Mouse (Mus musculus): Measurements from ENCODE around the gene Gm43720.

The Gm43720 gene

GRCm38 (mm10) chr5:138262001-138262400, 17.8 kb downstream of the Gm43720 start:
- no peak for DNase-seq (ENCODE audit: low spot score in 2 of 2)

GRCm38 (mm10) chr5:138260834-138261233, 18.9 kb downstream of the Gm43720 start:
- DNase-seq (ENCODE audit: low spot score in 2 of 2) = no peak

GRCm38 (mm10) chr5:138260051-138260450, 19.7 kb downstream of the Gm43720 start:
- no peak for DNase-seq (ENCODE audit: low spot score in 2 of 2)

GRCm38 (mm10) chr5:138258993-138259392, 20.8 kb downstream of the Gm43720 start:
- DNase-seq (ENCODE audit: low spot score in 2 of 2) = no peak

- DNase-seq (ENCODE audit: low spot score in 2 of 2) = no peak
Measured at GRCm38 (mm10) chr5:138258542-138258941, 21.2 kb downstream of the Gm43720 start.

GRCm38 (mm10) chr5:138258078-138258477, 21.7 kb downstream of the Gm43720 start:
- no peak for DNase-seq (ENCODE audit: low spot score in 2 of 2)

- DNase-seq (ENCODE audit: low spot score in 2 of 2) = no peak
Measured at GRCm38 (mm10) chr5:138257585-138257978, 22.2 kb downstream of the Gm43720 start.

GRCm38 (mm10) chr5:138256966-138257584, 22.7 kb downstream of the Gm43720 start:
- DNase-seq (ENCODE audit: low spot score in 2 of 2) = no peak

GRCm38 (mm10) chr5:138256094-138256467, 23.7 kb downstream of the Gm43720 start:
- DNase-seq (ENCODE audit: low spot score in 2 of 2) = peak in 1 of 2 experiments; percentile 40

GRCm38 (mm10) chr5:138255353-138256093, 24.2 kb downstream of the Gm43720 start, which contains the start of gene Lamtor4:
Gene Lamtor4, plus strand, starts transcription at chr5:138255482.
- peak; percentile 98 to 99 for DNase-seq (ENCODE audit: low spot score in 2 of 2)

GRCm38 (mm10) chr5:138253061-138253460, 26.7 kb downstream of the Gm43720 start:
- DNase-seq (ENCODE audit: low spot score in 2 of 2) = no peak

- no peak for DNase-seq (ENCODE audit: low spot score in 2 of 2)
Measured at GRCm38 (mm10) chr5:138251144-138251543, 28.6 kb downstream of the Gm43720 start.

- no peak for DNase-seq (ENCODE audit: low spot score in 2 of 2)
Measured at GRCm38 (mm10) chr5:138241511-138241910, 38.2 kb downstream of the Gm43720 start.

GRCm38 (mm10) chr5:138234224-138234623, 45.5 kb downstream of the Gm43720 start:
- no peak for DNase-seq (ENCODE audit: low spot score in 2 of 2)

- DNase-seq (ENCODE audit: low spot score in 2 of 2) = no peak
Measured at GRCm38 (mm10) chr5:138233778-138234177, 46.0 kb downstream of the Gm43720 start.

- no peak for DNase-seq (ENCODE audit: low spot score in 2 of 2)
Measured at GRCm38 (mm10) chr5:138229511-138229910, 50.2 kb downstream of the Gm43720 start.

GRCm38 (mm10) chr5:138228026-138228425, 51.7 kb downstream of the Gm43720 start:
- DNase-seq (ENCODE audit: low spot score in 2 of 2) = peak in 1 of 2 experiments; percentile 34

GRCm38 (mm10) chr5:138227367-138227766, 52.4 kb downstream of the Gm43720 start:
- no peak for DNase-seq (ENCODE audit: low spot score in 2 of 2)

- no peak for DNase-seq (ENCODE audit: low spot score in 2 of 2)
Measured at GRCm38 (mm10) chr5:138226491-138226890, 53.3 kb downstream of the Gm43720 start.

GRCm38 (mm10) chr5:138225700-138226099, 54.1 kb downstream of the Gm43720 start, which contains the start of gene Nxpe5:
Gene Nxpe5, plus strand, starts transcription at chr5:138225898.
- no peak for DNase-seq (ENCODE audit: low spot score in 2 of 2)

- peak; percentile 38 to 51 for DNase-seq (ENCODE audit: low spot score in 2 of 2)
Measured at GRCm38 (mm10) chr5:138223287-138223686, 56.5 kb downstream of the Gm43720 start.

GRCm38 (mm10) chr5:138222111-138222510, 57.6 kb downstream of the Gm43720 start:
- peak; percentile 73 to 89 for DNase-seq (ENCODE audit: low spot score in 2 of 2)

GRCm38 (mm10) chr5:138219864-138220263, 59.9 kb downstream of the Gm43720 start:
- no peak for DNase-seq (ENCODE audit: low spot score in 2 of 2)

Data from right cerebral cortex, postnatal 10 days (tissue).